In genomic region chr11:79014602-79015325, GRCm38 (mm10) we compare ENCODE assay signal across 12 mouse cellular contexts. TPM values are rescaled to one million over a fixed set of nuclear protein-coding genes. Genes with fewer than 3 reads are reported as not detected.
DNase-seq lines count a peak whose midpoint lies in the region; ATAC-seq lines count a peak whose summit lies in the region.
"Had no signal": no experiment of that assay in that cellular context is flagged by ENCODE, and none has a peak within 500 bp of the region (broad histone marks: within the 10 kb centered on the region; RNA-seq: fewer than 3 reads in every experiment).

No protein-coding gene starts in this region.

- H3K27ac ChIP-seq in hindbrain, embryonic 10.5 days = peak overlapping the region; percentile 64
- H3K27ac ChIP-seq in hindbrain, embryonic 16.5 days (ENCODE audit: low read depth, low read length) = no peak overlapping the region
- H3K27ac ChIP-seq in stomach, embryonic 16.5 days (ENCODE audit: low read length) = 0 out of 2 replicates have a peak overlapping the region, but pooled peaks have one; percentile 14

- no peaks in the 10 kb centered on the region; the same call in 1 of the 2 replicates for H3K27me3 ChIP-seq in hindbrain, embryonic 10.5 days (ENCODE audit: insufficient read depth, poor library complexity, severe bottlenecking)
- no peaks in the 10 kb centered on the region for H3K27me3 ChIP-seq in hindbrain, embryonic 16.5 days (replicated peaks; ENCODE audit: control insufficient read depth, insufficient read depth, low read length)
- no peaks in the 10 kb centered on the region for H3K27me3 ChIP-seq in stomach, embryonic 16.5 days (ENCODE audit: control insufficient read depth, insufficient read depth, low read length)
- H3K27me3 ChIP-seq: Patski had no signal

- peak; percentile 1 for DNase-seq in CD4-positive, CD25-positive, alpha-beta regulatory T cell, adult 2 months (ENCODE audit: low read depth, low spot score)
- DNase-seq in hindbrain, embryonic 10.5 days (ENCODE audit: low spot score) = no peak
- DNase-seq in testis, postnatal 10 days (ENCODE audit: low spot score) = peak; percentile 38
- DNase-seq in testis, postnatal 14 days (ENCODE audit: low spot score) = no peak
- DNase-seq in cerebellum, adult 9-10 months = no peak
- DNase-seq: cerebellum, adult 8-10 months; kidney, adult 18-20 months; lung, adult 2 months had no signal

- WGBS in hindbrain, embryonic 10.5 days = 65% methylated on average over 15 of the region's 15 CpGs
- 65% methylated on average over 15 of the region's 15 CpGs for WGBS in hindbrain, embryonic 16.5 days
- WGBS in stomach, embryonic 16.5 days = 54% methylated on average over 15 of the region's 15 CpGs

- no peak overlapping the region for H3K4me2 ChIP-seq in hindbrain, embryonic 16.5 days (ENCODE audit: low read length)
- no peak overlapping the region for H3K4me2 ChIP-seq in stomach, embryonic 16.5 days (ENCODE audit: low read depth, low read length)

- H3K4me1 ChIP-seq in hindbrain, embryonic 10.5 days (replicated peaks) = peaks cover 38% of the 10 kb centered on the region
- H3K4me1 ChIP-seq in hindbrain, embryonic 16.5 days (ENCODE audit: control insufficient read depth, insufficient read depth, low read depth, low read length) = no peaks in the 10 kb centered on the region
- peaks cover 14% of the 10 kb centered on the region; the same call in 1 of the 2 replicates for H3K4me1 ChIP-seq in stomach, embryonic 16.5 days (ENCODE audit: control insufficient read depth, insufficient read depth, low read length)

- ATAC-seq in CD4-positive, CD25-positive, alpha-beta regulatory T cell, adult 4 months = no peak
- no peak for ATAC-seq in hindbrain, embryonic 16.5 days
- ATAC-seq in stomach, embryonic 16.5 days (ENCODE audit: insufficient read depth, low FRiP score) = no peak
- ATAC-seq: Patski had no signal

- H3K9me3 ChIP-seq in hindbrain, embryonic 10.5 days = no peaks in the 10 kb centered on the region
- H3K9me3 ChIP-seq in hindbrain, embryonic 16.5 days (ENCODE audit: control insufficient read depth, low read length) = no peaks in the 10 kb centered on the region
- no peaks in the 10 kb centered on the region for H3K9me3 ChIP-seq in stomach, embryonic 16.5 days (replicated peaks; ENCODE audit: control insufficient read depth, low read length)

- no peak overlapping the region for H3K4me3 ChIP-seq in hindbrain, embryonic 10.5 days
- no peak overlapping the region for H3K4me3 ChIP-seq in hindbrain, embryonic 16.5 days (ENCODE audit: low read length)
- H3K4me3 ChIP-seq in stomach, embryonic 16.5 days (replicated peaks; ENCODE audit: low read length) = no peak overlapping the region

- peaks cover 28% of the 10 kb centered on the region for H3K36me3 ChIP-seq in hindbrain, embryonic 10.5 days
- no peaks in the 10 kb centered on the region; the same call in 1 of the 2 replicates for H3K36me3 ChIP-seq in hindbrain, embryonic 16.5 days (ENCODE audit: control insufficient read depth, insufficient read depth, low read length)
- 0 out of 2 replicates have a peak, but pooled peaks cover 2% of the 10 kb centered on the region for H3K36me3 ChIP-seq in stomach, embryonic 16.5 days (ENCODE audit: control insufficient read depth, insufficient read depth, low read length)

- no peak overlapping the region for H3K9ac ChIP-seq in hindbrain, embryonic 16.5 days (ENCODE audit: low read depth, low read length)
- 0 out of 2 replicates have a peak overlapping the region, but pooled peaks have one; percentile 21 for H3K9ac ChIP-seq in stomach, embryonic 16.5 days (ENCODE audit: low read length)

RNA-seq across cellular contexts. Expression of gene Lgals9, which starts 30.0 kb away (rescaled TPM):
- polyA plus RNA-seq in CD4-positive, CD25-positive, alpha-beta regulatory T cell, adult 4 months (2017; shearing (Covaris generic)) = 100 to 1,000 TPM; 289 to 325 TPM
- 4.3 and 5.7 TPM in 2 replicates for polyA plus RNA-seq in hindbrain, embryonic 10.5 days (2016; fragmentation: Nextera tagmentation; extraction: Ambion mirVana)
- 14.7 and 18.3 TPM in 2 replicates for polyA plus RNA-seq in hindbrain, embryonic 16.5 days (2015; fragmentation: Nextera tagmentation; extraction: Ambion mirVana)
- 84.2 and 104 TPM in 2 replicates for polyA plus RNA-seq in stomach, embryonic 16.5 days (2015; fragmentation: Nextera tagmentation; extraction: Ambion mirVana)

Comparison
In these comparisons a context has a peak if more than half of its experiments do, and no peak if none do; other contexts are left out.
1. DNase-seq: peak in CD4-positive, CD25-positive, alpha-beta regulatory T cell, adult 2 months (single experiment) and testis, postnatal 10 days (single experiment); none in hindbrain, embryonic 10.5 days (single experiment), testis, postnatal 14 days (single experiment) and cerebellum, adult 9-10 months (single experiment).